Mouse (Mus musculus) neural tube, embryonic 15.5 days (tissue): ENCODE data around the gene Ccdc88a. TPM values are rescaled to one million over a fixed set of nuclear protein-coding genes. Genes with fewer than 3 reads are reported as not detected.

Experiments
- polyA plus RNA-seq: library from polyadenylated mRNA; unstranded; fragments of >200 nt; fragmentation: Nextera tagmentation; extraction: Ambion mirVana; gene quantifications from 2 replicates; pipeline ENCODE4 v1.2.1, GENCODE M21; 2015

Gene Ccdc88a
- polyA plus RNA-seq, 1 experiment from 2014 or later: 88.8 TPM

Other genes starting within 250 kb of the Ccdc88a start
- gene Pnpt1, start 242.9 kb upstream of the Ccdc88a start, polyA plus RNA-seq: 26.1 and 32.1 TPM in 2 replicates
- gene Ppp4r3b, start 200.8 kb upstream of the Ccdc88a start, polyA plus RNA-seq: 58.7 and 71.8 TPM in 2 replicates
- 133 and 144 TPM in 2 replicates for gene Cfap36, start 126.2 kb upstream of the Ccdc88a start, polyA plus RNA-seq
- 12.5 and 16.3 TPM in 2 replicates for gene Prorsd1, start 141.4 kb downstream of the Ccdc88a start, polyA plus RNA-seq
- 40.0 and 40.8 TPM in 2 replicates for gene Mtif2, start 152.8 kb downstream of the Ccdc88a start, polyA plus RNA-seq
- 0.14 and 0.15 TPM in 2 replicates for gene Clhc1, start 174.3 kb downstream of the Ccdc88a start, polyA plus RNA-seq
- 601 and 676 TPM in 2 replicates for gene Rps27a, start 174.5 kb downstream of the Ccdc88a start, polyA plus RNA-seq